Mouse (Mus musculus) ovary, adult 18-20 months (tissue): ENCODE measurements at regions not wholly inside any gene's neighbourhood (a gene's known extent, or its start where the extent isn't known, plus 50 kb on each side); places are given as distances from the start of the nearest gene placed in this dataset.

Source experiments
- DNase-seq: peaks from one replicate; pipeline ENCODE4 v3.0.0; 2022; ENCODE audit warnings: low spot score, mixed read lengths

GRCm38 (mm10) chr2:174848981-174849681 lies 88.7 kb downstream of the Edn3 start:
- no peak for DNase-seq

GRCm38 (mm10) chr2:174850860-174851259 lies 90.4 kb downstream of the Edn3 start:
- no peak for DNase-seq

- peak; percentile 20 for DNase-seq
Measured at GRCm38 (mm10) chr2:174851525-174852330, 91.3 kb downstream of the Edn3 start.

GRCm38 (mm10) chr2:174853786-174854185 lies 93.4 kb downstream of the Edn3 start:
- DNase-seq = no peak

- no peak for DNase-seq
Measured at GRCm38 (mm10) chr2:174855548-174855947, 95.1 kb downstream of the Edn3 start.

GRCm38 (mm10) chr2:174856135-174856534 lies 95.7 kb downstream of the Edn3 start:
- no peak for DNase-seq

GRCm38 (mm10) chr2:174858011-174858834 lies 97.8 kb downstream of the Edn3 start:
- DNase-seq = peak; percentile 73

- DNase-seq = no peak
Measured at GRCm38 (mm10) chr2:174858835-174859215, 98.4 kb downstream of the Edn3 start.

- DNase-seq = no peak
Measured at GRCm38 (mm10) chr2:174859533-174859932, 99.1 kb downstream of the Edn3 start.

- no peak for DNase-seq
Measured at GRCm38 (mm10) chr2:174864657-174865056, 104.2 kb downstream of the Edn3 start.

GRCm38 (mm10) chr2:174866546-174866945 lies 106.1 kb downstream of the Edn3 start:
- DNase-seq = peak; percentile 30

GRCm38 (mm10) chr2:174867397-174867796 lies 107.0 kb downstream of the Edn3 start:
- no peak for DNase-seq

- no peak for DNase-seq
Measured at GRCm38 (mm10) chr2:174868186-174868585, 107.8 kb downstream of the Edn3 start.

- peak; percentile 21 for DNase-seq
Measured at GRCm38 (mm10) chr2:174868743-174869369, 108.4 kb downstream of the Edn3 start.

- DNase-seq = no peak
Measured at GRCm38 (mm10) chr2:174870284-174870683, 109.9 kb downstream of the Edn3 start.

GRCm38 (mm10) chr2:174871225-174871624 lies 110.8 kb downstream of the Edn3 start:
- DNase-seq = no peak

- no peak for DNase-seq
Measured at GRCm38 (mm10) chr2:174871844-174872243, 111.4 kb downstream of the Edn3 start.

GRCm38 (mm10) chr2:174876886-174877285 lies 116.5 kb downstream of the Edn3 start:
- DNase-seq = no peak

- DNase-seq = no peak
Measured at GRCm38 (mm10) chr2:174878979-174879378, 118.6 kb downstream of the Edn3 start.

GRCm38 (mm10) chr2:174880659-174881058 lies 120.2 kb downstream of the Edn3 start:
- no peak for DNase-seq

GRCm38 (mm10) chr2:174884232-174885225 lies 124.1 kb downstream of the Edn3 start:
- DNase-seq = no peak
